Mouse (Mus musculus): ENCODE measurements around the gene Paqr3.

DNA sequence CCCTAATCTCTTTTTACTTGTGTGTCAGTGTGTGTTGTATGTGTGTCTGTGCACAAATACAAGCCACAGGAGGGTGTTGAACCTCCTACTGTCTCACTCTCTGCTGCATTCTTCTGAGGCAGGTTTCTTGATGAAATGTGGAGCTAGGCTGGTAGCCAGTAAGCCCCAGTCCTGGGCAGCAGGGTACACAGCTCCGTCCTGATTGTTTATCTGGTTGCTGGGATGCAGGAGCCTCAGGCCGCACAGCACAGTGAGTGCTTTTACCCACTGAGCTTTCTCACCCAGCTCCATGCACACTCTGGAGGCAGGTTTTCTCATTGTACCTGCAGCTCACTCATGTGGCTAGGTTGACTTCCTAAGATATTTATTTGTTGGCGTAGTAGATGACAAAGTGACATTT lies 50.5 kb downstream of the Paqr3 start:
- no peak for TF ChIP-seq CTCF (IDR thresholded peaks at IDR 0.05; ENCODE audit: low read depth)
- TF ChIP-seq EP300 (optimal IDR thresholded peaks at IDR 0.05): no peak

All from stomach, postnatal 0 days (tissue).